8 mouse cellular contexts compared by ENCODE assay signal in genomic region chr3:94934564-94934963, GRCm38 (mm10). TPM values are rescaled to one million over a fixed set of nuclear protein-coding genes. Genes with fewer than 3 reads are reported as not detected.
DNase-seq lines count a peak whose midpoint lies in the region; ATAC-seq and TF ChIP-seq lines count a peak whose summit lies in the region.
"Not testable (repeated sequence)": the region's sequence is repeated elsewhere in the genome, so short reads cannot be mapped to it uniquely, and the experiment has no call there.

No protein-coding gene starts in this region.

- peak overlapping the region; percentile 66 for H3K4me3 ChIP-seq in G1E (ENCODE audit: low read depth, low read length)
- H3K4me3 ChIP-seq in intestine, postnatal 0 days (ENCODE audit: low read depth, low read length); liver, embryonic 11.5 days (ENCODE audit: low read depth, low read length); liver, embryonic 15.5 days (replicated peaks); midbrain, embryonic 11.5 days (ENCODE audit: low read depth, low read length): not testable (repeated sequence)
- H3K4me3 ChIP-seq in lung, adult 2 months (replicated peaks; ENCODE audit: extremely low read depth, low read depth, low read length), result peak overlapping the region; percentile 52
- 0 out of 2 replicates have a peak overlapping the region, but pooled peaks have one; percentile 6 for H3K4me3 ChIP-seq in lung, embryonic 16.5 days (ENCODE audit: low read length)

- TF ChIP-seq POLR2A in lung, adult 2 months (IDR thresholded peaks at IDR 0.05; ENCODE audit: borderline replicate concordance, extremely low read depth, low read depth, low read length), result not testable (repeated sequence)

- H3K9me3 ChIP-seq in G1E (replicated peaks); intestine, postnatal 0 days (ENCODE audit: control insufficient read depth); liver, embryonic 11.5 days (ENCODE audit: control insufficient read depth, low read length); liver, embryonic 15.5 days (replicated peaks); lung, embryonic 16.5 days (ENCODE audit: control insufficient read depth, low read length); midbrain, embryonic 11.5 days (ENCODE audit: control insufficient read depth, low read length): not testable (repeated sequence)

- H3K4me2 ChIP-seq in intestine, postnatal 0 days (replicated peaks; ENCODE audit: low read depth), result peak overlapping the region; percentile 21; the same call in 1 of the 2 replicates
- 0 out of 2 replicates have a peak overlapping the region, but pooled peaks have one; percentile 2 for H3K4me2 ChIP-seq in liver, embryonic 11.5 days
- H3K4me2 ChIP-seq in liver, embryonic 15.5 days, result peak overlapping the region; percentile 49
- peak overlapping the region; percentile 34 for H3K4me2 ChIP-seq in lung, embryonic 16.5 days (ENCODE audit: low read depth, low read length)
- H3K4me2 ChIP-seq in midbrain, embryonic 11.5 days, result not testable (repeated sequence)

- WGBS in intestine, postnatal 0 days, result 88% methylated on average over 3 of the region's 3 CpGs
- 58% methylated on average over 3 of the region's 3 CpGs for WGBS in liver, embryonic 11.5 days
- WGBS in liver, embryonic 15.5 days (ENCODE audit: insufficient replicate concordance), result 26% methylated on average over 3 of the region's 3 CpGs
- WGBS in lung, adult 2 months, result 70% methylated on average over 3 of the region's 3 CpGs
- WGBS in lung, embryonic 16.5 days, result 91% methylated on average over 3 of the region's 3 CpGs
- WGBS in midbrain, embryonic 11.5 days, result 96% methylated on average over 3 of the region's 3 CpGs

- not testable (repeated sequence) for H3K27ac ChIP-seq in intestine, postnatal 0 days (ENCODE audit: low read depth, low read length); liver, embryonic 11.5 days (ENCODE audit: low read depth, low read length); midbrain, embryonic 11.5 days (ENCODE audit: low read depth, low read length)
- H3K27ac ChIP-seq in liver, embryonic 15.5 days (replicated peaks), result peak overlapping the region; percentile 51; the same call in 1 of the 2 replicates
- H3K27ac ChIP-seq in lung, embryonic 16.5 days (ENCODE audit: low read length), result peak overlapping the region; percentile 55; the same call in 1 of the 2 replicates

- TF ChIP-seq CTCF in G1E (IDR thresholded peaks at IDR 0.05; ENCODE audit: low read depth, low read length); intestine, postnatal 0 days (IDR thresholded peaks at IDR 0.05; ENCODE audit: low read depth); lung, adult 2 months (IDR thresholded peaks at IDR 0.05; ENCODE audit: insufficient read depth, low read length): not testable (repeated sequence)

- H3K4me1 ChIP-seq in G1E (ENCODE audit: insufficient read depth, low read depth, low read length), result peaks cover 69% of the 10 kb centered on the region
- H3K4me1 ChIP-seq in intestine, postnatal 0 days (replicated peaks; ENCODE audit: control insufficient read depth, insufficient read depth, low read length); lung, adult 2 months (ENCODE audit: control insufficient read depth, insufficient read depth, low read length); midbrain, embryonic 11.5 days (ENCODE audit: control insufficient read depth, insufficient read depth, low read length): not testable (repeated sequence)
- H3K4me1 ChIP-seq in liver, embryonic 11.5 days (replicated peaks; ENCODE audit: control insufficient read depth, insufficient read depth, low read length), result peaks cover 22% of the 10 kb centered on the region
- peaks cover 64% of the 10 kb centered on the region for H3K4me1 ChIP-seq in liver, embryonic 15.5 days (replicated peaks)
- peaks cover 12% of the 10 kb centered on the region for H3K4me1 ChIP-seq in lung, embryonic 16.5 days (replicated peaks; ENCODE audit: control insufficient read depth, insufficient read depth, low read length)

- not testable (repeated sequence) for ATAC-seq in G1E (ENCODE audit: extremely low read depth, insufficient number of reproducible peaks, low FRiP score, poor library complexity, severe bottlenecking); intestine, postnatal 0 days; liver, embryonic 11.5 days (replicated peaks; ENCODE audit: low FRiP score); lung, embryonic 16.5 days (ENCODE audit: low read depth); midbrain, embryonic 11.5 days (ENCODE audit: low FRiP score)
- peak; percentile 37 for ATAC-seq in erythroblast, adult 5-6 weeks (replicated peaks; ENCODE audit: low FRiP score, poor library complexity, severe bottlenecking)
- ATAC-seq in liver, embryonic 15.5 days (ENCODE audit: insufficient read depth), result peak; percentile 4; the same call in 1 of the 2 replicates

- not testable (repeated sequence) for H3K9ac ChIP-seq in intestine, postnatal 0 days (ENCODE audit: low read depth, low read length); liver, embryonic 11.5 days (ENCODE audit: low read depth, low read length); liver, embryonic 15.5 days; lung, embryonic 16.5 days (ENCODE audit: low read length); midbrain, embryonic 11.5 days (ENCODE audit: low read length)

- H3K27me3 ChIP-seq in G1E (ENCODE audit: insufficient read depth, low read length); intestine, postnatal 0 days (replicated peaks; ENCODE audit: control insufficient read depth, insufficient read depth, low read length); liver, embryonic 11.5 days (replicated peaks; ENCODE audit: control insufficient read depth, insufficient read depth, low read length); liver, embryonic 15.5 days; lung, embryonic 16.5 days (ENCODE audit: control insufficient read depth, insufficient read depth, low read depth, low read length); midbrain, embryonic 11.5 days (ENCODE audit: control insufficient read depth, insufficient read depth, low read length): not testable (repeated sequence)

- H3K36me3 ChIP-seq in G1E (replicated peaks), result peaks cover 32% of the 10 kb centered on the region
- peaks cover 11% of the 10 kb centered on the region; the same call in 1 of the 2 replicates for H3K36me3 ChIP-seq in intestine, postnatal 0 days (ENCODE audit: control insufficient read depth, insufficient read depth)
- not testable (repeated sequence) for H3K36me3 ChIP-seq in liver, embryonic 11.5 days (ENCODE audit: control insufficient read depth, insufficient read depth, low read length); liver, embryonic 15.5 days (replicated peaks); lung, embryonic 16.5 days (ENCODE audit: control insufficient read depth, insufficient read depth, low read length); midbrain, embryonic 11.5 days (ENCODE audit: control insufficient read depth, insufficient read depth, low read length)

- DNase-seq in G1E (ENCODE audit: low spot score); liver, embryonic 11.5 days (ENCODE audit: low spot score); lung, adult 2 months: not testable (repeated sequence)
- peak; percentile 69 for DNase-seq in midbrain, embryonic 11.5 days (ENCODE audit: low spot score, missing footprints)

RNA-seq across cellular contexts. Expression of gene Selenbp1, which starts 1.7 kb away (rescaled TPM):
- total RNA-seq in G1E (2014; fragmentation: Nextera tagmentation) (110 and 119 TPM in 2 replicates), G1E (2017) (367 and 434 TPM in 2 replicates)
- polyA plus RNA-seq in G1E (2012), result 39.8 and 133 TPM in 2 replicates
- total RNA-seq in erythroblast, adult 5-6 weeks (2015; ENCODE audit: low replicate concordance), result 20.3 and 45.0 TPM in 2 replicates
- total RNA-seq in erythroblast, adult 5-6 weeks (2017; ENCODE audit: low replicate concordance), result 35.3 and 41.0 TPM in 2 replicates
- polyA plus RNA-seq in intestine, postnatal 0 days (2015; fragmentation: Nextera tagmentation; extraction: Ambion mirVana), result 61.7 and 71.6 TPM in 2 replicates
- 68.2 and 82.0 TPM in 2 replicates for polyA plus RNA-seq in liver, embryonic 11.5 days (2014; fragmentation: Nextera tagmentation; extraction: Ambion mirVana)
- polyA plus RNA-seq in liver, embryonic 15.5 days (2015; fragmentation: Nextera tagmentation; extraction: Ambion mirVana), result 98.5 and 126 TPM in 2 replicates
- 865 and 921 TPM in 2 replicates for polyA plus RNA-seq in lung, adult 2 months (2012; rRNA removed)
- 341 and 430 TPM in 2 replicates for polyA plus RNA-seq in lung, embryonic 16.5 days (2015; fragmentation: Nextera tagmentation; extraction: Ambion mirVana)
- polyA plus RNA-seq in midbrain, embryonic 11.5 days (2014; fragmentation: Nextera tagmentation; extraction: Ambion mirVana), result 3.6 and 4.7 TPM in 2 replicates

RNA-seq across cellular contexts. Expression of gene Rfx5, which starts 19.3 kb away (rescaled TPM):
- total RNA-seq in G1E (2014; fragmentation: Nextera tagmentation) (27.8 and 36.2 TPM in 2 replicates), G1E (2017) (21.8 and 24.3 TPM in 2 replicates)
- 9.6 and 11.7 TPM in 2 replicates for polyA plus RNA-seq in G1E (2012)
- total RNA-seq in erythroblast, adult 5-6 weeks (2015; ENCODE audit: low replicate concordance), result 3.3 and 4.2 TPM in 2 replicates
- total RNA-seq in erythroblast, adult 5-6 weeks (2017; ENCODE audit: low replicate concordance), result 2.2 and 5.9 TPM in 2 replicates
- polyA plus RNA-seq in intestine, postnatal 0 days (2015; fragmentation: Nextera tagmentation; extraction: Ambion mirVana), result 2.6 and 3.9 TPM in 2 replicates
- 4.5 and 4.9 TPM in 2 replicates for polyA plus RNA-seq in liver, embryonic 11.5 days (2014; fragmentation: Nextera tagmentation; extraction: Ambion mirVana)
- 1.3 and 1.5 TPM in 2 replicates for polyA plus RNA-seq in liver, embryonic 15.5 days (2015; fragmentation: Nextera tagmentation; extraction: Ambion mirVana)
- polyA plus RNA-seq in lung, adult 2 months (2012; rRNA removed), result 10.5 and 14.6 TPM in 2 replicates
- 8.9 and 10.0 TPM in 2 replicates for polyA plus RNA-seq in lung, embryonic 16.5 days (2015; fragmentation: Nextera tagmentation; extraction: Ambion mirVana)
- polyA plus RNA-seq in midbrain, embryonic 11.5 days (2014; fragmentation: Nextera tagmentation; extraction: Ambion mirVana), result 5.9 and 6.8 TPM in 2 replicates

RNA-seq across cellular contexts. Expression of gene Pi4kb, which starts 40.0 kb away (rescaled TPM):
- total RNA-seq in G1E (2014; fragmentation: Nextera tagmentation) (39.8 and 70.6 TPM in 2 replicates), G1E (2017) (36.8 and 37.4 TPM in 2 replicates)
- 11.7 and 11.8 TPM in 2 replicates for polyA plus RNA-seq in G1E (2012)
- total RNA-seq in erythroblast, adult 5-6 weeks (2015; ENCODE audit: low replicate concordance), result 8.6 and 14.4 TPM in 2 replicates
- total RNA-seq in erythroblast, adult 5-6 weeks (2017; ENCODE audit: low replicate concordance), result 7.8 and 21.9 TPM in 2 replicates
- polyA plus RNA-seq in intestine, postnatal 0 days (2015; fragmentation: Nextera tagmentation; extraction: Ambion mirVana), result 10.5 and 11.6 TPM in 2 replicates
- polyA plus RNA-seq in liver, embryonic 11.5 days (2014; fragmentation: Nextera tagmentation; extraction: Ambion mirVana), result 17.0 and 20.5 TPM in 2 replicates
- 8.7 and 10.3 TPM in 2 replicates for polyA plus RNA-seq in liver, embryonic 15.5 days (2015; fragmentation: Nextera tagmentation; extraction: Ambion mirVana)
- polyA plus RNA-seq in lung, adult 2 months (2012; rRNA removed), result 33.8 and 38.1 TPM in 2 replicates
- polyA plus RNA-seq in lung, embryonic 16.5 days (2015; fragmentation: Nextera tagmentation; extraction: Ambion mirVana), result 25.1 and 25.7 TPM in 2 replicates
- polyA plus RNA-seq in midbrain, embryonic 11.5 days (2014; fragmentation: Nextera tagmentation; extraction: Ambion mirVana), result 20.2 and 21.2 TPM in 2 replicates

RNA-seq across cellular contexts. Expression of gene Psmb4, which starts 47.8 kb away (rescaled TPM):
- 185 and 255 TPM in 2 replicates for total RNA-seq in G1E (2014; fragmentation: Nextera tagmentation)
- total RNA-seq in G1E (2017), result 408 and 449 TPM in 2 replicates
- 273 and 326 TPM in 2 replicates for polyA plus RNA-seq in G1E (2012)
- total RNA-seq in erythroblast, adult 5-6 weeks (2015; ENCODE audit: low replicate concordance), result 108 and 126 TPM in 2 replicates
- 40.0 and 52.2 TPM in 2 replicates for total RNA-seq in erythroblast, adult 5-6 weeks (2017; ENCODE audit: low replicate concordance)
- 308 and 311 TPM in 2 replicates for polyA plus RNA-seq in intestine, postnatal 0 days (2015; fragmentation: Nextera tagmentation; extraction: Ambion mirVana)
- polyA plus RNA-seq in liver, embryonic 11.5 days (2014; fragmentation: Nextera tagmentation; extraction: Ambion mirVana), result 342 and 349 TPM in 2 replicates
- polyA plus RNA-seq in liver, embryonic 15.5 days (2015; fragmentation: Nextera tagmentation; extraction: Ambion mirVana), result 166 and 172 TPM in 2 replicates
- polyA plus RNA-seq in lung, adult 2 months (2012; rRNA removed), result 175 and 210 TPM in 2 replicates
- 306 and 339 TPM in 2 replicates for polyA plus RNA-seq in lung, embryonic 16.5 days (2015; fragmentation: Nextera tagmentation; extraction: Ambion mirVana)
- 339 and 371 TPM in 2 replicates for polyA plus RNA-seq in midbrain, embryonic 11.5 days (2014; fragmentation: Nextera tagmentation; extraction: Ambion mirVana)
